ENCODE assay signal across 11 mouse cellular contexts in the genomic region with DNA sequence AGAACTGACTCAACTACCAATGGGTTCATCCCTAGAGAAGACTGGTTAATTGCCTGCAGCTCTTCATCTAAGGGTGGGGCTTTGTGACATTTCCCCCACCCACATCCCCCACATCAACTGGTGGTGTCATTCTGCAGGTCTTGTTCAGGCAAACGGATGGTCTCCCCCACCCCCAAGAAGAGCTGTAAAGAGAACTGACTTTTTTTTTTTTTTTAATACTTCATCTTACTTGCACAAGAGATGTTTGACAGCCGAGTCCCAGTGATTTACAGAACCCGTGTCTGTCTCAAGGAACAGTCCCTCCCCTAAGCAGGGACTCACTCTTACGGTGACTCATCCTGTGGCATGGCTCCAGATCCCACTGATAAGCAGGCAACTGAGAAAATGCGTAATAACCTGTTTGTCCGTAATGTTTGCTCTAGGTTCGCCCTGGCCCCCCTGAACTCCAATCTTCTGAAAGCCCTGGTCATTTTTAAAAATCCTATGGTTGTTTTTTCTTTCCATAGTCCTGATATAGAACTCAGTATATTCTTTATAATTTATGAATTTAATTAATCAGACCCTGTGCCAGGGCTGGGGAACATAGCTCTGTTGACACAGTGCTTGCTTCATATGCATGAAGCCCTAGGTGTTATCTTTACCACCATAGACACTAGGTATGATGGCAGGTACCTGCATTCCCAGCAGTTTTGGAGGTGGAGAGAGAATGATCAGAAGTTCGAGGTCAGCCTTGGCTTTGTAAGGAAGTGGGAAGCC. TPM values are rescaled to one million over a fixed set of nuclear protein-coding genes. Genes with fewer than 3 reads are reported as not detected.
DNase-seq lines count a peak whose midpoint lies in the region; ATAC-seq and TF ChIP-seq lines count a peak whose summit lies in the region.
"Had no signal": no experiment of that assay in that cellular context is flagged by ENCODE, and none has a peak within 500 bp of the region (broad histone marks: within the 10 kb centered on the region; RNA-seq: fewer than 3 reads in every experiment).

No protein-coding gene starts in this region.

- DNase-seq in hindbrain, postnatal 0 days (ENCODE audit: low spot score) = peak; percentile 43
- peak; percentile 80 for DNase-seq in MN1 (ENCODE audit: low spot score)
- DNase-seq in fat pad, adult 2 months (ENCODE audit: extremely low read depth, low read depth, low spot score) = peak; percentile 81
- no peak for DNase-seq in right cerebral cortex, postnatal 25 days

- H3K9ac ChIP-seq in hindbrain, postnatal 0 days (replicated peaks; ENCODE audit: low read length) = no peak overlapping the region
- no peak overlapping the region for H3K9ac ChIP-seq in hindbrain, embryonic 12.5 days
- H3K9ac ChIP-seq in liver, embryonic 12.5 days = no peak overlapping the region
- no peak overlapping the region for H3K9ac ChIP-seq in forebrain, embryonic 15.5 days (replicated peaks)
- H3K9ac ChIP-seq: embryonic facial prominence, embryonic 13.5 days; hindbrain, embryonic 15.5 days had no signal

- H3K36me3 ChIP-seq in hindbrain, postnatal 0 days (ENCODE audit: insufficient read depth, low read length) = no peaks in the 10 kb centered on the region
- H3K36me3 ChIP-seq in hindbrain, embryonic 12.5 days = no peaks in the 10 kb centered on the region
- H3K36me3 ChIP-seq in liver, embryonic 12.5 days = no peaks in the 10 kb centered on the region
- no peaks in the 10 kb centered on the region for H3K36me3 ChIP-seq in forebrain, embryonic 15.5 days
- H3K36me3 ChIP-seq: embryonic facial prominence, embryonic 13.5 days; hindbrain, embryonic 15.5 days had no signal

- 0 out of 2 replicates have a peak, but pooled peaks cover 3% of the 10 kb centered on the region for H3K4me1 ChIP-seq in hindbrain, postnatal 0 days (ENCODE audit: insufficient read depth, low read length)
- H3K4me1 ChIP-seq in hindbrain, embryonic 12.5 days = peaks cover 10% of the 10 kb centered on the region; the same call in 1 of the 2 replicates
- H3K4me1 ChIP-seq in liver, embryonic 12.5 days = peaks cover 12% of the 10 kb centered on the region
- H3K4me1 ChIP-seq in forebrain, embryonic 15.5 days = peaks cover 6% of the 10 kb centered on the region

- no peak for ATAC-seq in hindbrain, postnatal 0 days
- ATAC-seq in hindbrain, embryonic 12.5 days (ENCODE audit: low FRiP score) = no peak
- peak; percentile 65 for ATAC-seq in megakaryocyte-erythroid progenitor cell, adult 5-6 weeks (replicated peaks; ENCODE audit: low FRiP score, low TSS enrichment, poor library complexity, severe bottlenecking)
- no peak for ATAC-seq in liver, embryonic 12.5 days
- ATAC-seq in forebrain, embryonic 15.5 days (replicated peaks) = no peak

- H3K4me2 ChIP-seq in hindbrain, postnatal 0 days (ENCODE audit: low read depth, low read length) = no peak overlapping the region
- H3K4me2 ChIP-seq in hindbrain, embryonic 12.5 days (replicated peaks) = no peak overlapping the region
- no peak overlapping the region for H3K4me2 ChIP-seq in liver, embryonic 12.5 days
- no peak overlapping the region for H3K4me2 ChIP-seq in forebrain, embryonic 15.5 days (replicated peaks)
- H3K4me2 ChIP-seq: hindbrain, embryonic 15.5 days had no signal

- H3K4me3 ChIP-seq in hindbrain, postnatal 0 days (ENCODE audit: low read length) = no peak overlapping the region
- H3K4me3 ChIP-seq in hindbrain, embryonic 12.5 days = no peak overlapping the region
- H3K4me3 ChIP-seq in liver, embryonic 12.5 days = no peak overlapping the region
- no peak overlapping the region for H3K4me3 ChIP-seq in forebrain, embryonic 15.5 days
- H3K4me3 ChIP-seq: hindbrain, embryonic 15.5 days; megakaryocyte, embryonic 14.5 days had no signal

- no peaks in the 10 kb centered on the region for H3K27me3 ChIP-seq in hindbrain, postnatal 0 days (ENCODE audit: insufficient read depth, low read length)
- H3K27me3 ChIP-seq in hindbrain, embryonic 12.5 days = 0 out of 2 replicates have a peak, but pooled peaks cover 3% of the 10 kb centered on the region
- H3K27me3 ChIP-seq in liver, embryonic 12.5 days (replicated peaks) = peaks cover 14% of the 10 kb centered on the region
- peaks cover 15% of the 10 kb centered on the region; the same call in 1 of the 2 replicates for H3K27me3 ChIP-seq in forebrain, embryonic 15.5 days
- H3K27me3 ChIP-seq: embryonic facial prominence, embryonic 13.5 days had no signal

- WGBS in hindbrain, postnatal 0 days = 58% methylated on average over 8 of the region's 8 CpGs
- 72% methylated on average over 8 of the region's 8 CpGs for WGBS in hindbrain, embryonic 12.5 days
- WGBS in liver, embryonic 12.5 days (ENCODE audit: insufficient replicate concordance) = 37% methylated on average over 8 of the region's 8 CpGs
- WGBS in forebrain, embryonic 15.5 days = 71% methylated on average over 8 of the region's 8 CpGs

- no peak for TF ChIP-seq CTCF in hindbrain, postnatal 0 days (IDR thresholded peaks at IDR 0.05; ENCODE audit: low read depth)

- H3K9me3 ChIP-seq in hindbrain, postnatal 0 days (ENCODE audit: low read length) = no peaks in the 10 kb centered on the region
- H3K9me3 ChIP-seq in hindbrain, embryonic 12.5 days (replicated peaks) = no peaks in the 10 kb centered on the region
- H3K9me3 ChIP-seq in liver, embryonic 12.5 days (replicated peaks) = no peaks in the 10 kb centered on the region
- H3K9me3 ChIP-seq in forebrain, embryonic 15.5 days = no peaks in the 10 kb centered on the region
- H3K9me3 ChIP-seq: embryonic facial prominence, embryonic 13.5 days; hindbrain, embryonic 15.5 days; megakaryocyte, embryonic 14.5 days had no signal

- H3K27ac ChIP-seq in hindbrain, postnatal 0 days = no peak overlapping the region
- H3K27ac ChIP-seq in hindbrain, embryonic 12.5 days = no peak overlapping the region
- H3K27ac ChIP-seq in liver, embryonic 12.5 days = no peak overlapping the region
- no peak overlapping the region for H3K27ac ChIP-seq in forebrain, embryonic 15.5 days (replicated peaks)
- H3K27ac ChIP-seq: hindbrain, embryonic 15.5 days had no signal

RNA-seq across cellular contexts. Expression of a gene that starts 5.8 kb away (rescaled TPM):
- 21.7 and 21.8 TPM in 2 replicates for total RNA-seq in hindbrain, postnatal 0 days (2014; rRNA removed)
- 4.6 and 4.8 TPM in 2 replicates for polyA plus RNA-seq in hindbrain, postnatal 0 days (2015; fragmentation: Nextera tagmentation; extraction: Ambion mirVana)
- polyA plus RNA-seq in hindbrain, embryonic 12.5 days (2016; fragmentation: Nextera tagmentation; extraction: Ambion mirVana) = 12.0 and 13.7 TPM in 2 replicates
- 28.8 and 36.5 TPM in 2 replicates for total RNA-seq in megakaryocyte-erythroid progenitor cell, adult 5-6 weeks (2014; fragmentation: Nextera tagmentation)
- 25.6 and 35.5 TPM in 2 replicates for total RNA-seq in megakaryocyte-erythroid progenitor cell, adult 5-6 weeks (2017)
- polyA plus RNA-seq in liver, embryonic 12.5 days (2016; fragmentation: Nextera tagmentation; extraction: Ambion mirVana) = 18.4 and 19.2 TPM in 2 replicates
- 2.0 and 2.3 TPM in 2 replicates for polyA plus RNA-seq in forebrain, embryonic 15.5 days (2015; fragmentation: Nextera tagmentation; extraction: Ambion mirVana)

RNA-seq across cellular contexts. Expression of a gene that starts 35.7 kb away (rescaled TPM):
- total RNA-seq in hindbrain, postnatal 0 days (2014; rRNA removed) = 4.8 and 5.1 TPM in 2 replicates
- 3.8 and 4.7 TPM in 2 replicates for polyA plus RNA-seq in hindbrain, postnatal 0 days (2015; fragmentation: Nextera tagmentation; extraction: Ambion mirVana)
- 2.7 and 2.9 TPM in 2 replicates for polyA plus RNA-seq in hindbrain, embryonic 12.5 days (2016; fragmentation: Nextera tagmentation; extraction: Ambion mirVana)
- 0.11 and 0.15 TPM in 2 replicates for total RNA-seq in megakaryocyte-erythroid progenitor cell, adult 5-6 weeks (2014; fragmentation: Nextera tagmentation)
- total RNA-seq in megakaryocyte-erythroid progenitor cell, adult 5-6 weeks (2017) = 0.85 TPM in 1 of 2 replicates, not detected in the other
- 0.20 and 0.24 TPM in 2 replicates for polyA plus RNA-seq in liver, embryonic 12.5 days (2016; fragmentation: Nextera tagmentation; extraction: Ambion mirVana)
- 1.6 and 1.7 TPM in 2 replicates for polyA plus RNA-seq in forebrain, embryonic 15.5 days (2015; fragmentation: Nextera tagmentation; extraction: Ambion mirVana)
